Mouse (Mus musculus) forebrain, embryonic 12.5 days (tissue): ENCODE measurements around the gene Slc1a3. TPM values are rescaled to one million over a fixed set of nuclear protein-coding genes. Genes with fewer than 3 reads are reported as not detected.
"Not testable (repeated sequence)": the region's sequence is repeated elsewhere in the genome, so short reads cannot be mapped to it uniquely, and the experiment has no call there.

ENCODE experiments used
- ATAC-seq: fragments of 200-750 bp; cut with Nextera tagmentation; 2 replicates; pipeline ENCODE4 v1.8.0; 2017; ENCODE audit warnings: moderate TSS enrichment; ENCODE audit not compliant: low FRiP score
- H3K27ac ChIP-seq: fragments of 300-500 bp; sonication (generic); 2 replicates; pipeline ENCODE4 v1.5.1; 2016; ENCODE audit warnings: mild to moderate bottlenecking
- H3K27me3 ChIP-seq: fragments of 300-500 bp; sonication (generic); 2 replicates; pipeline ENCODE4 v1.6.1; 2016; ENCODE audit warnings: mild to moderate bottlenecking
- H3K36me3 ChIP-seq: fragments of 300-500 bp; sonication (generic); replicated peaks from 2 replicates; pipeline ENCODE4 v1.6.1; 2016; ENCODE audit warnings: mild to moderate bottlenecking
- H3K4me1 ChIP-seq: fragments of 300-500 bp; sonication (generic); 2 replicates; pipeline ENCODE4 v1.6.1; 2016
- H3K4me2 ChIP-seq: fragments of 300-500 bp; sonication (generic); 2 replicates; pipeline ENCODE4 v1.6.1; 2016; ENCODE audit warnings: mild to moderate bottlenecking, moderate library complexity
- H3K4me3 ChIP-seq: fragments of 300-500 bp; sonication (generic); replicated peaks from 2 replicates; pipeline ENCODE4 v1.5.1; 2016; ENCODE audit warnings: mild to moderate bottlenecking
- H3K9ac ChIP-seq: fragments of 300-500 bp; sonication (generic); 2 replicates; pipeline ENCODE4 v1.6.1; 2016; ENCODE audit warnings: mild to moderate bottlenecking
- H3K9me3 ChIP-seq: fragments of 300-500 bp; sonication (generic); 2 replicates; pipeline ENCODE4 v1.6.1; 2016
- WGBS: fragments of 180-500 bp; shearing (Covaris S2); methylation state at CpG from one replicate; pipeline ENCODE4 v1.1.7; 2016; 5-methylcytosine and 5-hydroxymethylcytosine counted together
- polyA plus RNA-seq: library from polyadenylated mRNA; unstranded; fragments of >200 nt; fragmentation: Nextera tagmentation; extraction: Ambion mirVana; gene quantifications from 2 replicates; pipeline ENCODE4 v1.2.1, GENCODE M21; 2016

Slc1a3 gene
- polyA plus RNA-seq, 1 experiment from 2014 or later: 63.9 TPM

DNA sequence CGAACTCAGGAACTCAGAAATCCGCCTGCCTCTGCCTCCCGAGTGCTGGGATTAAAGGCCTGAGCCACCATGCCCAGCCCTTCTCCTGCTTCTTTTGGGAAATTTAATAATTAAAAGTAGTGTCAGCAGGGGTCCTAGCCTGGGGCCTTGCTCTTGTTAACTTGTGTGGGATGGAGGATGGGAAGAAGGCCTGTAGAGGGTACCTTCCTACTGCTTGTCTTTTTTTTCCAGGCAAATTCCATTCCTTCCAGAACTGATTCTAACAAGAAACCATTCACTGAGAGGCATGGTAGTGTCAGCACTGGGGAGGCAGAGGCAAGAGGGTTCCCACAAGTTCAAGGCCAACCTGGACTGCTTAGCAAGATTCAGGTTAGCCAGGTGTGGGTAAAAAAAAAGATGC lies 11.2 kb upstream of the Slc1a3 start:
- H3K4me1 ChIP-seq: peaks cover 7% of the 10 kb centered on the region
- no peaks in the 10 kb centered on the region for H3K9me3 ChIP-seq
- H3K9ac ChIP-seq: no peak overlapping the region
- H3K27me3 ChIP-seq: peaks cover 10% of the 10 kb centered on the region; the same call in 1 of the 2 replicates
- no peaks in the 10 kb centered on the region for H3K36me3 ChIP-seq
- H3K27ac ChIP-seq: no peak overlapping the region
- ATAC-seq: no peak
- WGBS: 90% methylated on average over 3 of the region's 3 CpGs
- no peak overlapping the region for H3K4me2 ChIP-seq
- H3K4me3 ChIP-seq: no peak overlapping the region

DNA sequence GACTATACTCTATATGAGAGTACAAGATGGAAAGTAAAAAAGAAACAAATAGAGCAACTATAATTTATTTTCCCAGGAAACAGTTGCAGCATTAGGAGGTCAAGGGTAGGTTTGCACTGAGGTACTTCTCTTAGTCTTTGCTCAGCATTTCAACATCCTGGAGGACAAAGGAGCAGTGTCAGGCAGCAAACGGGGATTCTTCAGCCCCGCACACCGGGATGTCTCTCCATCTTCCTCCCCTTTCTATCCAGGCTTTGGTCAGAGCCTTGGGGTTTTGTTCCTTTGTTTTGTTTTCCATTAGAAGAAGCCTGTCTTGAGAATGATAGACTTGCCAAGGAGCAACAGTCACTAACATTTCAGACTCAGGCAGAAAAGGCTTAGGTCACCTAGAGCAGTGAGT lies 10.4 kb upstream of the Slc1a3 start:
- Histone ChIP-seq H3K4me3 (no peak overlapping the region), H3K4me1 (peaks cover 14% of the 10 kb centered on the region), H3K36me3 (no peaks in the 10 kb centered on the region), H3K4me2 (no peak overlapping the region), H3K9ac (no peak overlapping the region), H3K27me3 (peaks cover 10% of the 10 kb centered on the region; the same call in 1 of the 2 replicates), H3K27ac (no peak overlapping the region), H3K9me3 (no peaks in the 10 kb centered on the region)
- 18% methylated on average over 3 of the region's 3 CpGs for WGBS
- ATAC-seq: no peak

DNA sequence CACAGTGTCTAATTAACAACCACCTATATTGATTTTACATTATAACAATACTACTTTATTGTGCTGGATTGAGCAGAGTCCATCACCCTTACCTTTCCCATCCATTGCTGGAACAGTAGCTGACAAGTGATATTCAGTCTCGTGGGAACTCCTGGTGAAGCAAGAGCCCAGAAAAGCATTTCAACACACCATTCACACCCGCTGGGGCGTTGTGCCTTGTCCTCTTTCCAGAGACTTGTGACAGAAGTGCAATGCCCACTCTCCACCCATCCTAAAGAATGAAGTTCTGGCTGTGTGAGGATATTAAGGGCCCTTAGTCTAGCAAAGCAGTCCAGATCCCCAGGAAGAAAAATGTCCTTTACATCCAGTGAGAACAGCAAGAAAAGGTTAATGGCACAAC lies 7.9 kb upstream of the Slc1a3 start:
- Histone ChIP-seq H3K9me3 (no peaks in the 10 kb centered on the region), H3K4me3 (no peak overlapping the region), H3K27ac (no peak overlapping the region), H3K36me3 (no peaks in the 10 kb centered on the region), H3K27me3 (peaks cover 17% of the 10 kb centered on the region; the same call in 1 of the 2 replicates), H3K4me2 (no peak overlapping the region), H3K4me1 (peaks cover 15% of the 10 kb centered on the region), H3K9ac (no peak overlapping the region)
- no peak for ATAC-seq
- WGBS: 84% methylated on average over 3 of the region's 3 CpGs

- H3K9ac ChIP-seq: no peak overlapping the region
- peak; percentile 64; the same call in 1 of the 2 replicates for ATAC-seq
- H3K27ac ChIP-seq: no peak overlapping the region
- H3K4me2 ChIP-seq: peak overlapping the region; percentile 43; the same call in 1 of the 2 replicates
- H3K4me3 ChIP-seq: no peak overlapping the region
- no peaks in the 10 kb centered on the region for H3K36me3 ChIP-seq
- H3K4me1 ChIP-seq: peaks cover 15% of the 10 kb centered on the region
- H3K27me3 ChIP-seq: peaks cover 29% of the 10 kb centered on the region; the same call in 1 of the 2 replicates
- H3K9me3 ChIP-seq: no peaks in the 10 kb centered on the region
- WGBS: 12% methylated on average over 6 of the region's 6 CpGs
Measured at GRCm38 (mm10) chr15:8717021-8717571, 6.5 kb upstream of the Slc1a3 start.

GRCm38 (mm10) chr15:8716330-8716964 lies 5.9 kb upstream of the Slc1a3 start:
- Histone ChIP-seq H3K4me2 (peak overlapping the region; percentile 43), H3K36me3 (no peaks in the 10 kb centered on the region), H3K27me3 (peaks cover 32% of the 10 kb centered on the region), H3K27ac (peak overlapping the region; percentile 25; the same call in 1 of the 2 replicates), H3K9me3 (no peaks in the 10 kb centered on the region), H3K9ac (no peak overlapping the region), H3K4me1 (peaks cover 15% of the 10 kb centered on the region), H3K4me3 (0 out of 2 replicates have a peak overlapping the region, but pooled peaks have one; percentile 4)
- 8% methylated on average over 12 of the region's 12 CpGs for WGBS
- ATAC-seq: peak; percentile 59; the same call in 1 of the 2 replicates

DNA sequence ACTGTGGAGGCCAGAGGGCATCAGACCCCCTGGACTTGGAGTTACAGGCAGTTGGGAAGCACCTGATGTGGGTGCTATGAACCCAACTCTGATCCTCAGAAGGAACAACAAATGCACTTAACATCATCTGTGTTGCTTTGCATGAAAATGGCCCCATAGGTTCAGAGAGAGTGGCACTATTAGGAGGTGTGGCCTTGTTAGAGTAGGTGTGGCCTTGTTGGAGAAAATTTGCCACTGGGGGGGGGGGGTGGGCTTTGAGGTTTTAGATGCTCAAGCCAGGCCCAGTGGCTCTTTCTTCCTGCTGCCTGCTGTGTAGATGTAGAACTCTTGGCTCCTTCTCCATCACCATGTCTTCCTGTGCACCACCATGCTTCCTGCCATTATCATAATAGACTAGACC lies 5.1 kb upstream of the Slc1a3 start:
- H3K27me3 ChIP-seq: peaks cover 32% of the 10 kb centered on the region
- no peaks in the 10 kb centered on the region for H3K36me3 ChIP-seq
- no peak overlapping the region for H3K9ac ChIP-seq
- no peaks in the 10 kb centered on the region for H3K9me3 ChIP-seq
- no peak overlapping the region for H3K27ac ChIP-seq
- no peak for ATAC-seq
- no peak overlapping the region for H3K4me2 ChIP-seq
- peaks cover 15% of the 10 kb centered on the region for H3K4me1 ChIP-seq
- H3K4me3 ChIP-seq: no peak overlapping the region

- Histone ChIP-seq H3K27me3 (peaks cover 21% of the 10 kb centered on the region), H3K9me3 (no peaks in the 10 kb centered on the region), H3K4me1 (peaks cover 15% of the 10 kb centered on the region), H3K4me3 (no peak overlapping the region), H3K9ac (no peak overlapping the region), H3K36me3 (no peaks in the 10 kb centered on the region), H3K4me2 (no peak overlapping the region), H3K27ac (no peak overlapping the region)
- ATAC-seq: no peak
- WGBS: 85% methylated on average over 2 of the region's 2 CpGs
Measured at GRCm38 (mm10) chr15:8712433-8712984, 1.9 kb upstream of the Slc1a3 start.

- Histone ChIP-seq H3K4me1 (peaks cover 8% of the 10 kb centered on the region), H3K27me3 (peaks cover 21% of the 10 kb centered on the region), H3K36me3 (no peaks in the 10 kb centered on the region), H3K9ac (no peak overlapping the region), H3K4me2 (no peak overlapping the region), H3K4me3 (no peak overlapping the region), H3K27ac (no peak overlapping the region), H3K9me3 (no peaks in the 10 kb centered on the region)
- no peak for ATAC-seq
- WGBS: 62% methylated on average over 9 of the region's 9 CpGs
Measured at GRCm38 (mm10) chr15:8711630-8712310, 1.2 kb upstream of the Slc1a3 start.

GRCm38 (mm10) chr15:8709578-8709977 lies 986 bp downstream of the Slc1a3 start:
- WGBS: 3% methylated on average over 11 of the region's 11 CpGs
- H3K4me2 ChIP-seq: peak overlapping the region; percentile 86
- peaks cover 21% of the 10 kb centered on the region for H3K27me3 ChIP-seq
- peak overlapping the region; percentile 69; the same call in 1 of the 2 replicates for H3K9ac ChIP-seq
- H3K36me3 ChIP-seq: peaks cover 8% of the 10 kb centered on the region; the same call in 1 of the 2 replicates
- H3K4me3 ChIP-seq: peak overlapping the region; percentile 61
- no peaks in the 10 kb centered on the region for H3K9me3 ChIP-seq
- ATAC-seq: peak; percentile 76
- H3K27ac ChIP-seq: no peak overlapping the region
- no peaks in the 10 kb centered on the region; the same call in 1 of the 2 replicates for H3K4me1 ChIP-seq

- no peaks in the 10 kb centered on the region; the same call in 1 of the 2 replicates for H3K4me1 ChIP-seq
- peaks cover 8% of the 10 kb centered on the region; the same call in 1 of the 2 replicates for H3K36me3 ChIP-seq
- no peaks in the 10 kb centered on the region for H3K27me3 ChIP-seq
- H3K9ac ChIP-seq: no peak overlapping the region
- no peak overlapping the region for H3K4me3 ChIP-seq
- 92% methylated on average over 5 of the region's 5 CpGs for WGBS
- no peak overlapping the region for H3K27ac ChIP-seq
- ATAC-seq: no peak
- no peak overlapping the region for H3K4me2 ChIP-seq
- H3K9me3 ChIP-seq: no peaks in the 10 kb centered on the region
Measured at GRCm38 (mm10) chr15:8706613-8707012, 4.0 kb downstream of the Slc1a3 start.

GRCm38 (mm10) chr15:8706178-8706577 lies 4.4 kb downstream of the Slc1a3 start:
- H3K9me3 ChIP-seq: no peaks in the 10 kb centered on the region
- H3K27me3 ChIP-seq: no peaks in the 10 kb centered on the region
- no peak overlapping the region for H3K27ac ChIP-seq
- H3K9ac ChIP-seq: no peak overlapping the region
- peaks cover 8% of the 10 kb centered on the region; the same call in 1 of the 2 replicates for H3K36me3 ChIP-seq
- 88% methylated on average over 4 of the region's 4 CpGs for WGBS
- H3K4me3 ChIP-seq: no peak overlapping the region
- H3K4me2 ChIP-seq: no peak overlapping the region
- no peaks in the 10 kb centered on the region; the same call in 1 of the 2 replicates for H3K4me1 ChIP-seq
- no peak for ATAC-seq

GRCm38 (mm10) chr15:8705560-8705959 lies 5.0 kb downstream of the Slc1a3 start:
- not testable (repeated sequence) for H3K27me3 ChIP-seq

More at GRCm38 (mm10) chr15:8705560-8705959, 5.0 kb downstream of the Slc1a3 start:
- not testable (repeated sequence) for ATAC-seq, H3K9me3 ChIP-seq, H3K4me2 ChIP-seq, H3K36me3 ChIP-seq, H3K27ac ChIP-seq, H3K4me1 ChIP-seq, H3K4me3 ChIP-seq, H3K9ac ChIP-seq
- WGBS: 90% methylated on average over 1 of the region's 1 CpGs
